Mouse (Mus musculus) c-Kit-positive CD71-negative TER-119-negative erythroid progenitor cells, embryonic 14.5 days (primary cell): ENCODE data around the gene Pcnx.
"Not testable (repeated sequence)": the region's sequence is repeated elsewhere in the genome, so short reads cannot be mapped to it uniquely, and the experiment has no call there.

Experiments
- DNase-seq: peaks from one replicate; pipeline ENCODE4 v3.0.0-alpha.2; 2013; ENCODE audit warnings: low read depth

Gene Pcnx

DNA sequence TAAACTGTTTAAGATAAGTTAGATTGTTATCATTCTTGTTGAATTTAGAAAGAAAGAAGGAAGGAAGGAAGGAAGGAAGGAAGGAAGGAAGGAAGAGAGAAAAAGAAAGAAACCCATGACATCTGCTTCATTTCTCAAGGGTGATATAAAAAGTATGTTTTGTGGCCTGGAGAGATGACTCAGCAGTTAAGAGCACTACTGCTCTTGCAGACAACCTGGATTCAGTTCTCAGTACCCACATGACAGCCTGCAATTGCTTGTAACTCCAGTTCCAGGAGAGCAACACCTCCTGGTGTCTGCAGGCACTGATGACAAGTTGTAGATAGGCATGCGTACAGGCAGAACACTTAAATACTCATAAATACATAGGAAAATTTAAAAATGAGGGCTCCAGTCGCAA is 105.6 kb downstream of the Pcnx start:
- DNase-seq, result no peak

- no peak for DNase-seq
These were observed 111.4 kb downstream of the Pcnx start for GRCm38 (mm10) chr12:81971042-81971883.

GRCm38 (mm10) chr12:81971884-81972362 is 112.1 kb downstream of the Pcnx start:
- DNase-seq, result peak; percentile 25

DNA sequence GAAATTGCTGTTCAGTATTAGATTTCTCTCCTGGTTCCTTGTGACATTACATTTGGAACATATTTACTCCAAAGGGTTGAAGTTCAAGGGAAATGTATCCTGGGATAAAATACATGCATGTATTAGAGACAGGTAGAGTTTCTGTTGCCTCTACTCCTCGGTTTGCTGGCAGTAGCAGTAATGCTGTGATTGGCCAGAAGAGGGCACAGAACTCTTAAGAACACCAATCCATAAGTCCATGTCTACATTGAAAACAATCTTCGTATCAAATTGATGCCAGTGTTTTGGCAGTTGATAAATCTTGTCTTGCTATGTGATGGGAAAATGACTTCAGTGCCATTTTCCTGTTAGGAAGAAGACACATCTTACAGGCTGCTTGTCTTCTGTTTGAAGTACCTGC is 115.0 kb downstream of the Pcnx start:
- DNase-seq, result no peak

GRCm38 (mm10) chr12:81977346-81977745 is 117.5 kb downstream of the Pcnx start:
- DNase-seq, result no peak

DNA sequence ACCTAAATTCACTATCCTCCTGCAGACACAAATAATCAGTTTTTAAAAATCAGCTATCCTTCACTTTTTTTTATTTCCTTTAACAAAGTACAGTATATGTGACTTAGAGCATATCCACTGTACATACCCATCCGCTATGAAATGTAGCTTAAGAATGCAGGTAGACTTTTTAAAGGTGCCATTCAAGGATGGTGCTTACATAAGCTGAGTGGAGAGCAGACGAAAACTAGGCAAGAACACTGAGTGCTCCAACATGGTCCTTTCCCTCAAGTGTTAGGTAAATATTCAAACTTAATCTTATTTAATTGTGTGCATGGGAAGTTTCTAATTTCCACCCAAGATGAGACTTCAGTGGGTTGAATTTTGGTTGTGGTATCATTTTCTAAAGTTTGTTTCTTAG is 119.5 kb downstream of the Pcnx start:
- no peak for DNase-seq

DNA sequence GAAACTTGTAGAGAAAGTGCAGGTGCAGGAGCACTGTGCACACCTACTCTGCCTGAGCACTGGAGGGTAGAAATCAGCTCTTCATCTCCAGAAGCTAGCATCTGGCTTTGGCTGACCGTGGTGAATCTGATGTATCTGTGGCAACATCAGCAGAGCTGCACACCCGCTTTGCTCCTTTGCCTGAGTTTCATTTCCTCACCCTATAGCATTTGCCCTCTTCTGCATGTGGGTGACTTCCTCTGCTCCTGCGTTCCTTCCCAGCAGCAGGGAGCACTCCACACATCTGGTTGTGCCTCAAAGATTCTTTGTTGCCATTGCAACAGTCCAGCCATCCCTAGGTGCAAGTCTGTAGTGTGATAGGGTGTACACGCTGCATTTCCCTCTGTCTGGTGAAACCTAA is 132.3 kb downstream of the Pcnx start:
- DNase-seq, result no peak

DNA sequence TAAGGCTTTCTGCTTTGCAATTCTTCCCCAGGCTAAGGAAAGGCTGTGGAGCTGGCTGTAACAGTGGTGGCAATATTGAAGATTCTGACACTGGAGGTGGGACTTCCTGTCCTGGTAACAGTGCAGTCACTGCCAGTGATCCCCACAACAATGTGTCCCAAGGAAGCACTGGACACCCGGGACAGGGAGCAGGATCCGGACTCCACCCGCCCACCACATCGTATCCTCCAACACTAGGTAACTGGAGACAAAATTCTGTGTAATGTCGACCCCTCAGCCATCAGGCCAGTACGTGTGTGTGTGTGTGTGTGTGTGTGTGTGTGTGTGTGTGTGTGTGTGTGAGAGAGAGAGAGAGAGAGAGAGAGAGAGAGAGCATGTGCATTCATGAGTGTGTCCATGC is 133.2 kb downstream of the Pcnx start:
- DNase-seq, result no peak

DNA sequence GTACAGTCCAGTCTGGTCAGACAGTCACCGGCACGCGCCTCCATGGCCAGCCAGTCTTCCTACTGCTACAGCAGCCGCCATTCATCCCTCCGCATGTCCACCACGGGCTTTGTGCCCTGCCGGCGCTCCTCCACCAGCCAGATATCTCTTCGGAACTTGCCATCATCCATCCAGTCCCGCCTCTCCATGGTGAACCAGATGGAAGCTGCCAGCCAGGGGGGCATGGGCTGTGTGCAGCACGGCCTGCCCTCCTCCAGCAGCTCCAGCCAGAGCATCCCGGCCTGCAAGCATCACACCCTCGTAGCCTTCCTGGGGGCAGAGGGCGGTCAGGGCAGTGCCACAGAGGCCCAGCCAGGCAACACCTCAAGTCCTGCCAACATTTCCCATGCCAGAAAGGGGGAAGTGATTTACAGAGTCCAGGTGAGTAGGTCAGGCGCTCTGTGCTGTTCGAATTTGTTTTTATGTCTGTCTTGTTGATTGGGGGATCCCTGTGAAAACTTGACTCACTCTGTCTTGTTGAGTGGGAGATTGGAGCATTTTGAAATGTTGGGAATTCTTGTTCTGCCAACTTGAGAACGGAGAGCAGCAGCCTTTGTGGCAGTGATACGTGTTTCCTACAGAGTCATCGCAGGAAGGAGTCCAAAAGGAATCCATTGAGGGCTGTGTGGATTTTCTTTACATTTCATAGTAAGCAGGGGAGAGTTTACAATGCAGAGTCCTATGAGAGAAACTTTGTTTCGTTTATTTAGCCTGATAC is 135.3 kb downstream of the Pcnx start:
- DNase-seq, result no peak

DNA sequence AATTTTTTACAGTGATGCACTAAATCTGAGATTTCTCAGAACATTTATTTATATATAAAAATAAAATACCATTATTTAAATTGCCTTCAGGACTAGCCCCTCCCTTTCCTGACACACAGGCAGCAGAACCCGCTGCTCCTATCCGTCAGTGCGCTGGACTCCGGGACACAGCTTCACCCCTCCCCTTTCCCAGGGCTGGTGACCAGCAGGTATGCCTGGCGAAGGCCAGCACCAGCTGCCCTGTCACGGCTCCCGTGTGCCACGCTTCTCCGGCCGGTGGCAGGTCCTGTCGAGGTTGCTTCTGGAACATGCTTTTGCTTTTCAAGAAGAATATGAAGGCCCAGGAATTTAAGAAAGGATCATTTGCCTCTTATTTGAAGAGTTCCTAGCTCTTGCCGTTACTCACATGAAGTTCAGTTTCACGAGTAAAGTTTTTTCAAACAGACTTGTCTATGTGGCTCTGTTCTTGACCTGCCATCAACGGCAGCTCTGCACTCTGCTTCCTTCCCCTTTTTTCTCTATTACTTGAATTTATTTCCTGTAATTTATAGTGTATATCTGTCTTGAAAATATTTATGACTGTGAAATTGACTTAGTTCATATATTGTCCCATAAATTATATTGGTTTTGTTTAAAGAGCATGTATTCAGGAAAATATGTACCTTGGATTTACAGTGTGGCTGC is 137.0 kb downstream of the Pcnx start:
- DNase-seq, result no peak

GRCm38 (mm10) chr12:81997497-81997896 is 137.7 kb downstream of the Pcnx start:
- DNase-seq, result no peak

- DNase-seq, result not testable (repeated sequence)
These were observed 142.9 kb downstream of the Pcnx start for GRCm38 (mm10) chr12:82002697-82003096.

DNA sequence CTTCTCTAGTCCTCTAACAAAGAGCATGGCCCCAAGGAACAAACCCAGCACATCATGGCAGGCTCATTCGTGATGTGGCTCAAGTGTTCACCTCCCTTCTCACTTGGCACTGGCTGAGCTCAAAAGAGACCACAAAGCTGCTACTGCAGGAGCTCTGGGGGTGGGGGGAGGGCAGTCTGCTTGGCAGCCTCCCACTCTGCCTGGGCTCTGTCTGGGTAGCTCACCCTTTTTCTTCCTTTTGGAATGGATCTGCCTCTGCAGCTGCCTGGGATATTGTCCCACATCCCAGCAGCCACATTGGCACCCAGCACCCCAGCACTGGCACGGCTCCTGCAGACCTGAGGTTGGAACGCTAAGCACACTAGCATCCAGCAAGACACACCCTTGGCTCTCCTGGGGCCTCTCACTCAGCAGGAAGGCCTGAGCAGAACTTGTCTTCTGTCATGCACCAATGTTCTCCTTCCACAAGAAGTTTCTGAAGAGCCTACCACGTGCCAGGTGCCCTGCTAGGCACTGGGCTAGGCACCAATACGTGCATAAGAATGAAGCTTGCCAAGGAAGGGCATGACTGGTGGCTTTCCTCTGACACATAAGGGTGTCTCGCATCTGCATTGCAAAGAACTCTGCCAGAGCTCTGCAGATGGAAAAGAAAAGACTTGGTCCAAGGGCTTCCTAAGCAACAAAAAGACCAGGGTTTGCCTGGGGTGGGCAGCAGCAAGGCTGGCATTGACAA is 166.2 kb downstream of the Pcnx start:
- not testable (repeated sequence) for DNase-seq

DNA sequence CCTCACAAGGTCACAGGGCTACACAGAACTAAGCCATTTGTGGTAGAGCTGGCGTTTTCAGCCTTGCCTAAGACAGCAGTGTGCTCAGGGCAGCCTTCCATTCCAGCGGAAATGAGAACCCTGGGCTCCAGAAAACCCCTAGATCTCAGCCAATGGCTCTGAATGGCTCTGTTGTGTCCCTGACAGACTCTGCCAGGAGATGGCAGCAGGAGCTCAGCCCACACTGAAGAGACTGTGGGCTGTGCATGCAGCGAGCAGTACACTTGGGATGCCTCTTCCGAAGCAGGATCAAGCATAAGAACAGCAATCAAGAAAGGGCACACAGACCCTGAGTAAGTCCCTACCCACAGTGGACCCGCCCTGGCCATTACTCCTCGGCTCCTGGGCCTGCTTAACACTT is 173.7 kb downstream of the Pcnx start:
- DNase-seq, result not testable (repeated sequence)

GRCm38 (mm10) chr12:82033973-82034372 is 174.2 kb downstream of the Pcnx start:
- not testable (repeated sequence) for DNase-seq

DNA sequence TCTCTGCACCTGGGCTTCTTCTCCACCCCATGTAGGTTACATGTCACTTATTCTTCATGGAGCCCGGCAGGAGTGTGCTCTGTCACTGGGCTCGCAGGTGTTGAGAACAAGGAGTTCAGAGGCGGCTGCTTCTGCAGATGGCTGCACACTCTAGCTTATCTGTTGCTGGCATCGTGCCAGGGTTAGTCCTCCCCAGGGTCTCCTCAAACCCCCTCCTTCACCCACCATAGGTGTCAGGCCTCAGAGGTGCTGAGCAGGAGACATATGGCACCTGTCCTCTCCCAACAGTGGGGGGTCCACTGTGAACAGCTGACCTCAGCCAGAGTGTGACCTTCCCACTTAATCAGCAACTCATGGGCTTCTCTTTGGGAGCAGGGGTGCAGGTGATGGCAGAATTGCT is 184.3 kb downstream of the Pcnx start:
- DNase-seq, result not testable (repeated sequence)
